Mouse (Mus musculus) 3134 (cell line): ENCODE results near the gene Pbx4.

Experiments used
- DNase-seq: peaks from one replicate; pipeline ENCODE4 v3.0.0-alpha.2; 2011; ENCODE audit warnings: low spot score; ENCODE audit not compliant: insufficient read length; ENCODE audit errors: extremely low read depth

Pbx4 gene

DNA sequence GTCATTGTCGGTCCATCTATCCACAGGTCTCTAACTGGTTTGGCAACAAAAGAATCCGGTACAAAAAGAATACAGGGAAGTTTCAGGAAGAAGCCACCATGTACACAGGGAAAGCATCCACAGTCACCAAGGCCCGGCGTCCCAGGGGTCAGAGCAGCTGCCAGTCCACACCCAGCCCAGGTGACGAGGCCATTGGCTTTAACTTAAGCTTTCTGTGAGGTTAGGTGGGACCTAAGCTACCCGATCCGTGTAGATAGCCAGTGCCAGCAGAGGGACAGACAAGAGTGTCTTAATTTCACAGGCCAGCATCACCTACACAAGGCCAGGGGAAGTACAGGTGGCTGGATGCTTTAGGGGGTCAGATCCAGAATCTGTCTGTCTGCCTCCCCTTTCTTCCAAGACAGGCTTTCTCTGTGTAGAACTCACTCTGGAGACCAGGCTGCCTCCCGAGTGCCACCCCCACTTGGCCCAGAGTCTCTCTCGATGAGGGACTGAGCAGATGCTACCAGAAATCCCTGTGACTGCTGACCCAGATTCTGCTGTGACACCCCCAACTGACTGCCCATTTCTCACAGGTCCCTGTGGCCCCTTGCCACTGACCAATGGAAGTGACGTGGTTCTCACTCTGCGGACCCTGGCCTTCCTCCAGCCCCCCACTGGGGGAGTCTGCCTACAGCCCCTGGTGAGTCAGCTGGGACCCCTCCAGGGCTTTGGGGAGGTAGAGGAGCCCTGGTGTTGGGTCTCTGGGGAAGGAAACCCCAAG, 37.9 kb downstream of the Pbx4 start:
- no peak for DNase-seq

DNA sequence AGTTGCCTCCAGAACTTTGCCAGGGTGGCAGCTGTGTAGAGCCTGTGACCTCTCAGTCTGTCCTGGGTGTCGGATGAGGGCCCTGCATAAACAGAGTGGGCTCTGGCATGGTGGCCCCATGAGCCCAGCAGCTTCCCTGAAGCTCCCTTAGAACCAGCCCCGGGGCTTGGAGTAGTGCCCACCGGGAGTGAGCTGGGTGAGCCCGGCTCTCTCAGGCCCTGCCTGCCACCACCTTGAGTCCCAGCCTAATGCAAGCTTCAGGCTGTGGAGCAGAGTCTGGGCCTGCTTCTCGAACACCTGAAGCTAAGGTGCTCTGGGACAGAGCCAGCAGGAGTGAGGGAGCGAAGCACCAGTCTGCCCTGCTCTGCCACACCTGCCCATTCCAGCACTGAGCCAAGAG, 38.6 kb downstream of the Pbx4 start:
- no peak for DNase-seq

DNA sequence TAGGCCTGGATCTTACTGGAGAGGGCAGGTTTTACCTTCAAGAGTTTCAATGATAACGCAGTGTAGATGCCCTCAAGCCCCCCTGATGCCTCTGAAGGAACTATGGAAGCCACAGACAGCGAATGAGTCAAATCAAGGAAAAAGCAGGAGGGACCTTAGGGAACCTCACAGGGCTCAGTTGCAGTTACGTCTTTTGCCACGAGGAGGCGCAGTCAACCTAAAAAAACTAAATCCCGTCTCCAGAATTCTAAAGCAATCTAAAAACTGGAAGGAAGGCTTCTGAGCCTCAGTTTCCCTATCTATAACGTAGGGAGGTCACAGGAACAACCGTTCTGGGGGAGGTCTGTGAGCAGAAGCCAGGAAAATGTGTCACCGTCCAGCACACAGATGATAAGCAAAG, 41.9 kb downstream of the Pbx4 start:
- DNase-seq = no peak

DNA sequence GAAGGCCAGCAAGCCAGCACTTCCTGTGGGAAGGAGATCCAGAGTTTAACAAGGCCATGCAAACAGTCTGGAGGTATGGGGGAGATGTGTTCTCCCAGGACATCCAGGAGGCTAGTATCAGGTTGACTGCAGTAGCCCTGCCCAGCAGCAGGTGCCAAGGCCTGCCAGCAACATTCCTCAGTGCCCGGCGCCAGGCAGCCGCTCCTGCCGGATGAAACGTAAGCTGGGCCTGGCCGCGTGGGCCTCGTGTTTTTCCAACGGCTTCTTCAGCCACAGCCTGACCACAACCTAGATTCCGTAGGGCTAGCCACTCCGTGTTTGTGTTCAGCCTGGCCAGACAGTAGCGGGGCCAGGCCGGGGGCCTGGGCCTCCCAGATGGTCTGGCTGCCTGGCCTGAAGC, 42.4 kb downstream of the Pbx4 start:
- DNase-seq = peak; percentile 84

DNA sequence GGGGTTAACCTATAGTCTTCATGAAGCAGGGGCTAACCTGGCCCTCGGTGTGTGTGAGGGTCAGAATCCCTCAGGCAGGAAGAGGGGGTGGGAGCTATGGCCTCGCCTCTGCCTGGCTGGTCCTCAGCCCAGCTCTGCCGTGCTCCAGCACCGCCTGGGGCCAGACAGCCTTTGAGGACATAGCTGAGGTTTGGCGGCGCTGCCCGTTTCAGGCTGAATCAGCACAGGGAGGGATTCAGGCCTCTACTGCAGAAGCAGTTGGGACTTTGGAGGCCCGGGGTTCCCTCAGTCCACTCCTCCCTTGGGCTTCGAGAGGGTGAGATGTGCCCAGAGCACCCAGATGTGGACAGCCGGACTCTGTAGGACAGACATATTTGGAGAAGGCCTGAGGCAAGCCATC, 43.8 kb downstream of the Pbx4 start:
- DNase-seq = peak; percentile 55

DNA sequence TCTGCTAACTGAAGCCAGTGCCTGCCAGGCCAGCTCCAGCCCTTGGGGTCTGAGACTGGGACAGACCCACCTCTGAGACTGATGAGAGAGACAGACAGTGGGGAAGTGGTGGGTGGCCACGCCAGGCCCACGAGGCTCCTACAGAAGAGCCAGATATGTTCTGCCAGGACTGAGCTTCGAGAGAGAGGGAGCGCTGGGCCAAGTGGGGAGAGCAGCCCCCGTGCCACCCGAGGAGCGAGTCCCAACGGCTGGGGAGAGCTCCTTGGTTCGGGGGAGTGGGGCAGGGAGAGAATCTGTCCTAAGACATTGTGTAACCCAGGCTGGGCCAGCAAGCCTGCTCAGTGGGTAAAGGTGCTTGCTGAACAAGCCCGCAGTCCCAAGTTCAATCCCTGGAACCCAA, 44.7 kb downstream of the Pbx4 start:
- DNase-seq = no peak

DNA sequence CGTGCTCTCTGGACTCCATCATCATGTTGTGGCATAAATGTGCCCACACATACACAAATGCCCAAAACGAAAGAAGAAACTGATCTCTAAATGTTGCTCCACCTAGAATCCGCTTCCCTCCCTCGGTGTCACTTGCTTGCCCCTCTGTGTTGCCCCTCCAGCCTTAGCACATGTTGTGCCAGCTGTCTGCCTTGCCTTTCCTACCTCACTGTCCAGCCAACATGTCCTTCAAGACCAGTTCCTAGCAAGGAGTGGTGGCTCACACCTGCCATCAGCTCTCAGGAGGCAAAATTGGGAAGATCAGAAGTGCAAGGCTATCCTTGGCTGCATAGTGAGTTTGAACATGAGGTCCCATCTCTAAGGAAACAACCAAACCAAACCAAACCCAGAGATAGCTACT, 45.1 kb downstream of the Pbx4 start:
- DNase-seq = no peak

DNA sequence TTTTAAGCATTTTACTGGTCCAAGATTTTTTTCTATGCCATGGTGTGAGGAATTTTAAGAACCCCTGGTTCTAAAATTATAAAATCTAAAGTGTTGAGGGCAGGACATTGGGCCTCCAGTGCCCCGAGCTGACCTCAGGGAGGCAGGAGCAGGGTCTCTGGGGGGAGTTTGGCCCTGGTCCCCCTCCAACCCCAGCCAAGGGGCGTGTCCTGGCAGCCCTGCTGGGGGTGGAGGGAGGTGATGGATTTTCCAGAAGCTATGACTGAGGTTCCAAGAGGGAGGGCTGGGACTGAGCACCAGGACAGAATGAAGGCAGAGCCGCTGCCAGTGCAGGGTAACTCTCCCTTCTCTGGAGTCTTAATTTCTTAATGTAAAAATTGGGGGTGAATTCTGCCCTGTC, 45.7 kb downstream of the Pbx4 start:
- no peak for DNase-seq

DNA sequence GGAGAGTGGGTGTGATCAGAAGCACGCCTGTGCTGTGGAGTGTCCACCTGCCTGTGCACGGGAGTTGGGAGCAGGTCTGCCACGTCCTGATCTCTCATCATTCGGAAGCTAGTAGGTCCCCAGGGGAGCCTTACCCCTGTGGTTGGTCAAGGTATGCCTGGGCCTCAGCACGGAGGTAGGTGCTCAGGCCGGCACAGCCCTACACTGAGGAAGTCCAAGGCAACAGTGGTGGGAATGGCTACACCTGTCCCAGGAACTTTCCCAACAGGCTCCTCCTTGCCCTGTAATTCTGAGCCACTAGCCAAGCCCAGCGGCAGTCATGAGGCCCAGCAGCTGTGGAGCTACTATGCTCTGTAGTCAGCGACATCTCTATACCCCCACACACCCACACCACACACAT, 47.4 kb downstream of the Pbx4 start:
- no peak for DNase-seq

DNA sequence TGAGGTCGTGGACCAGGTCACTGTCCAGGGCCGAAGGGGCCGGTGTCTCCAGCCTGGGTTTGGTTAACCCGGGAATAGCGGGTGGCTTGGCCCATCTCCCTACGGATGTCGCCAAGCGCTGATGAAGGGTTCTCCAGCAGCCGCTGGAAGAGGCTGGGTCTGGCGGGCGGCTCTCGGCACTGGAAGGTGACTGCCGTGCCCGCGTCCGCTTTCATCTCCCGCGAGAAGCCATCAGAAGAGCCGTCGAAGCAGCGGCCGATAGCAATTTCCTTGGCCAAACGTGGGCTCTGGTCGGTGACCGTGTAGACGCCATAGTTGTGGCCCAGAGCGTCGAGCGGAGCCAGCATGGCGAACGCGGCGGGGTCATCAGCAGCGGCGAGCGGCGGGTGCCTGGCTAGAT, 48.5 kb downstream of the Pbx4 start:
- no peak for DNase-seq

DNA sequence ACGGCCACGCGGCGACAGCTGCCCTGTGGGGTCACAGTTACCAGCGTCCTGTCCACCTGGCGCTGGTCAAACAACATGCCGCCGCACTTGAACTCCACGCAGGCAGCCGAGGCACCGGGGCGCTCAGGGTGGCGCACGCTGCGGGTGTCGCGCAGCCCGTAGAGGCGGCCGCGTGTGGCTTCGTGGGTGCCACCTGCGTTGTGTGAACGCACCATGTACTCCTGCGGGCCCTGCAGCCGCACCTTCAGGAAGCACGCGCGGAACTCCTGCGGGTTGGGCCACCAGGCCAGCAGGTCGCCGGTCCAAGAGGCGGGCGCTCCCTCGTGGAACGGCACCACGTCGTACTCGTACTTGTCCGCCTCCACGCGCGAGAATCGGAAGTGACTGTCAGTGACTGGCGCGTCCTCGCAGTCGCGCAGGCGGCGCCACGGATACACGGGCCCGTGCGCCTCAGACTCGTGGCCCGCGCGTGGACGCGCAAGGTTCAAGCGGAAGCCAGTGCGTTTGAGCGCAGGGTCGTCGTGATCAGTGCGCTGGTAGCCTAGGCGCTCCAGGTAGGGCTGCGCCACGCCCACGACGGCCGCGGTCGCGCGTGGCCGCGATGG, 49.1 kb downstream of the Pbx4 start:
- no peak for DNase-seq

DNA sequence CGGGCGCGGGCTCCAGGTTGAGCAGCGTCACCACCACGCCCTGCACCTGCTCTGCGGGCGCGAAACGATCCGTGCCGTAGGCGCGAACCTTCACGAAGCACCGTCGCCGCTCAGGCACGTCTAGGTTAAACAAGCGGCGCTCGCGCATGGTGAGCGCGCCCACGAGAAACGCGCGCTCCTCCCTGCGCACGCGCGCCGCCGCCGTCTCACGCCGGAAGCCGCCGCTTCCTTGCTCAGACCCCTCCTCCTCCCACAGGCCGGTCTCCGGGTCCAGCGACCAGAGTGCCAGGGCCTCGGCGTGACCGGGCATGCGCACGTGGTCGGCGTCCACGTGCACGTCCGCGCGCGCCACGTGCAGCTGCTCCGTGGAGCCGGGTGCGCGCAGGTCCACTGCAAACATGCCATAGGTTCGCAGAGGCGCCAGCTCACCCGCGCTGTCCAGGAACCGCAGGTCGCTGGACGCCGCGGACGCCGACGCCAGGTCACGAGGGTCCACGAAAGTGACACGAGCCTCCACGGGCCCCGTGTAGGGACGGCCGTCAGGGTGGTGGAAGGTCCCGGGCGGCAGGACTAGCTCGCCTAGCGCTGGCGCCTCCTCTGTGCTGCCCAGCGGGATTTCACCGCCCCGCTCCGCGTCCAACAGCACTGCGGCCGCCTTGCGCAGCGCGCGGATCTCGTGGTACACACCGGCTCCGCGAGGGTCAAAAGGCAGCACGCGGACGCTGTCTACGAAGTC, 49.9 kb downstream of the Pbx4 start:
- DNase-seq = no peak

DNA sequence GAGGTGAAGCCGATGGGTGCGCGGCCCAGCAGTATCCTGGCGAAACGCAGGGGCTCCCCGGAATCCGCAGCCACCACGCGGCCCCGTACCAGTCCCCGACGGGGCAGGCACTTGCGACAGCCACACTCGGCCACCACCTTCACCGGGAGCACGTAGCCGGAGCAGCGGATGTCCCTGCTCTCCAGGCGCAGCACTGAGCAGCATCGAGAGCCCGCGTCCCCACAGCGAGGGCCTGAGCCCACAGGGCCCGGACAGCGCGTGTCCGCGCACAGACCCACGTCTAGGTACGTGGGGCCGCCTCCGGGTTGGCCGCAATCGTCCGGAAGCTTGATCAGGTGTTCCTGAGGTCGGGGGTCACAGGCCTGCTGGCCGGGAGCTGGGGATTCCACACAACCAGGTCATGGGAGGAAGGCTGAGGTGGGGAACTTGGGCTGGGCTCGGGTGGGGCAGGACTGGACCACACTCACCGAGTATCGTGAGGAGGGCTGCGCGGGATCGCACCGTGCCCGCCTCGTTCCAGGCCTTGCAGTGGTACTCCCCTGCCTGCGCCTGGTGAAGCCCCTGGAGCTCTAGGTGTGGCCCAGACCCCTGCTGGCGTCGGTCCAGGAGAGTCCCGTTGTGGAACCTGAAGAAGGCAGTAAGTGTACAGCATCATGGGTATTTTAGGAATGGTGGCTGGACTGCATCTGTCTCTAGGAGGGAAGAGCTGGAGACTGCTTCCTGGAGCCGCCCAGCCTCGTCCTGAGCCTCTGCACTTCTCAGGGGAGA, 50.7 kb downstream of the Pbx4 start:
- no peak for DNase-seq

DNA sequence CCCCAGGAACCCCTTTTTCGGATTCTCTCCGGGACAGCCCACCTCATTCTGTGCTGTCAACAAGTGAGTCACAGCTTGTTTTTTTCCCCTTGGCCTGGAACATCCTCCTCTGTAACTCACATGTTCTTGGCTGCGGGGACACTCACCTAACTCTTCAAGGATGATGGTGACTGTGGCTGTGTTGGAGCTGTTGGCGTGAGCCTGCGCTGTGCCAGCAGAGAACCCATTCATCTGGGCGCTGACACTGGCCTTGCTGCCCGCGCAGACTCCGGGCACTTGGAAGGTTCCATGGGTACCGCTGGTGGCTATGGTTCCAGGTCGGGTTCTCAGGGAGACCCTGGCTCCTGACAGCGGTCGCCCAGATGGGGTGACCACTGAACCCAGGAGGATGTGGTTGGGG, 51.9 kb downstream of the Pbx4 start:
- DNase-seq = no peak

DNA sequence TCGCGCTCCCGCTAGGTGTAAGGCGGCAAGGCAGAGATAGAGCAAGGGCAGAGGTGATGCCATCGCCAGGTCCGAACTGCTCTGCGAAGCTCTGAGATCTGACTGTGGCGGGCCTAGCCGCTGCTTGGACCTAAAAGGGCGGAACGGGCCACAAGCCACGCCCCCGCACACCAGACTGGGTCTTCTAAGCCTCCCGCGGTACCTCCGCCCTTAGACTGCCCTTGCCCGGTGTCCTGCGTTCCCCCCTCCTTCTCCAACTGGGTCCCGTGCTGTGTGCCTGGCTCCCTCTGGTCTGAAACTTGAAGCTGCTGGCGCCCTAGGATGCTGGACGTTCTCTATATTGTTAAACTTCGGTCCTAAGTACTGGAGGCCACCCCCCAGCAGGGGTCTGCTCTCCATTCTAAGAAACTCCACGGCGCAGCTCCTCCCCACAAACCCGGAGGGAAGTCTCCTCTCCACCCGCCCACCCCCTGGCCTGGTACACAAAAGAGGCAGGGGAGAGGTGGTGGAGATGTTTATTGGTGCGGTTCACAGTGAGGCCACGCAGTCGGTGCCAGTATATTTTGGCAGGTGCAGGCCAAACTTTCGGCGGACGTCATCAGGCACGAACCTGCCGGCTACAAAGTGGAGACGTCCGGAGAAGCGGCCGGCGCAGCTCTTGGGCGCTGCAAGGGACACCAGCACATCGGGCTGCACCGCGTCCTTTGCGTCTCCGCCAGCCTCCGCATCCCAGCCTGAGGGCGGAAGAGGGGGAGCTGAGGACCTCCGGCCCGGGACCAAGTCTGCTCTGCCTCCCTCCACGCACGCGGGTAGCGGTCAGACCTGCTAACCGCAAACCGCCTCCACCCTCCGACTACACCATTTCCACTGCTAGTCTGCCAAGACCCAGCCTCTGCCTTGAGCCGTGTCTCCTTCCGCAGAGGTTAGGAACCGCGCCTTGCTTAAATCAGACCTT, 55.3 kb downstream of the Pbx4 start, which contains the start of gene Cilp2:
Cilp2 (minus strand) TSS at position 399 of the 955 bp plus-strand sequence.
- no peak for DNase-seq

DNA sequence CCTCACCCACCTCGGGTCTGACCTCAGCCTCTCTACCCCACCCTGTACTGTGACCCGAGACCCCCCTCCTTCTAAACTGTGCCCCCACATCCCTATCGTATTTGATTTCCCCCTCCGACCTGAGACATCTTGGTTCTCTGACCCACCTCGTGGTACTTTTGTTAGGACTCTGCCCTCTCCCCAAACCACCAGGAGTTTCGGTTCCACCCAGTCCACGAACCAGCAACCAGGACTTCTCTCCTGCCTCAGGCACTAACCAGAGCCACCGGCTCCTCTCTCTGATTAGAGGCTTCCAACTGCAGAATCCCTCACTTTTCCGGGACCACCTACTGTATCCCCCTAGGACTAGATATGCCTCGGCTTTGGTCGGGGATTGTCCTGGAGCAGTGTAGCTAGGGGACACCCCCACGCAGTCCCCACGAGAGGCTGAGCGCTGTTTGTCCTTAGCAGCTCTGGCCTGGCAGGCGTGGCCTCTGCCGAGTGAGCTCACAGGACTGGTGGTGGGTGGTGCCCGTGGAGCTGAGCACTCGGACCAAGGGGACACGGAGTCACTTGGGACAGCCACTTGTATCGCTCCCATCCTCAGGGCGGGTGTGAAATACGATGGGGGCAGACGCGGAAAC, 56.1 kb downstream of the Pbx4 start:
- no peak for DNase-seq

DNA sequence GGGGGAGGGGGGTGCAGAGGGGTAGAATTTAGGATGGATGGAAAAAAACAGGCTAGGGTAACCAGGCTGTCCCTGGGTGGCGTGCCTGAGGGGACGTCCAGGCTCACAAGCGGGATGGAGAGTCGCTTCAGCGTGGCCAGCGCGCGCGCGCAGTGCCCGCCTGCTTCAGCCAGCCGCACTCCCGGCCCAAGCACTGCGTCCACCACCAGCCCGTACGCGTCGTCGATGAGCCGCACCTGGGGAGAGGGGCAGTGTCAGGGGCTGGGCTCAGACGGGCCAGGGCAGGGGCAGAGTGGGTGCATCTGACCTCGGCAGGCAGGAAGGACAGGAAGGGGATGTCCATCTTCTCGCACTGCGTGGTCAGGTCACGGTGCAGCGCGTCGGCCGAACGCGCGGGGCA, 56.6 kb downstream of the Pbx4 start:
- DNase-seq = no peak

DNA sequence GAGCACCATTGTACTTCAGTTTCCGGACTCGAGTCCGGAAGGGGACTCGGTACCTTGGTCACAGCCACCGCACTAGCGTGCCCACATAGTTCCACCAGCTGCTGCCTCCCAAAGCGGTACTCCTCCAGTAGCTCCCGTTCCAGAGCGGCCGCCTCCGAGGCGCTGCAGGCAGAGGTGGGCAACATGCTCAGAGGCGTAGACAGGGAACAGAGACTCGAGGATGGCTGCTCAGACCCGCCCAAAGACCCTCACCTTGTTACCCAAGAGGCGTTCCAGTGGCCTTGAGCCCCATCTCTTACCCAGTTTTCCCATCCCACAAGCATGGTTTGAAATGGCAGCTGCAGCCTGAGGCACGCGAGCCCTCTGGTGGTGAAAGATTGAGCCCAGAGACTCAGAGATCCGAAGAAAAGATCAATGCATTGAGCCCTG, 58.5 kb downstream of the Pbx4 start:
- DNase-seq = no peak

DNA sequence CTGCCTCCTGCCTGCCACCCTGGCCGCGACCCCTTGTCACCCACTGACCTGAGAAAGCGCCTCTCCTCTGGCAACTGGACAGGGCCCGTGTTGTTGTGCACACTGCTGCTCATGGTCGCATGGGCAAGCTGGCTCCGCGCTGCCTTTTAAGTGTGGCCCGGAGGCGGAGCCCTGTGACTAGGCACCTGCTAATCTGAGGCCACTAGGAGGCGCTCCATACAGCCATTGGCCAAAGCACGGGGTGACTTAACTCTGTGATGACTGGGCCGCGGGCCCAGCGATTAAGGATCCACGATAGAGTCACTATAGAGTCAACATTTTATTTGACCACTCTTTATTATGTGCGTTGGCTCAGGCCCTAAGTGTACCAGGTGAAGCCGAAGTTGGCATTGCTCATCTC, 61.6 kb downstream of the Pbx4 start:
- no peak for DNase-seq
